Mouse (Mus musculus) liver, postnatal 0 days (tissue): ENCODE measurements at regions not wholly inside any gene's neighbourhood (a gene's known extent, or its start where the extent isn't known, plus 50 kb on each side); places are given as distances from the start of the nearest gene placed in this dataset.
"Not testable (repeated sequence)": the region's sequence is repeated elsewhere in the genome, so short reads cannot be mapped to it uniquely, and the experiment has no call there.

Experiments used
- CTCF ChIP-seq: sonication (generic); IDR thresholded peaks from 2 replicates; pipeline ENCODE4 v1.5.1; 2016; ENCODE audit warnings: antibody characterized with exemption, low read depth
- EP300 ChIP-seq: IDR thresholded peaks from 2 replicates; pipeline ENCODE4 v1.6.1; 2016; ENCODE audit warnings: antibody characterized with exemption, low read depth, mild to moderate bottlenecking

DNA sequence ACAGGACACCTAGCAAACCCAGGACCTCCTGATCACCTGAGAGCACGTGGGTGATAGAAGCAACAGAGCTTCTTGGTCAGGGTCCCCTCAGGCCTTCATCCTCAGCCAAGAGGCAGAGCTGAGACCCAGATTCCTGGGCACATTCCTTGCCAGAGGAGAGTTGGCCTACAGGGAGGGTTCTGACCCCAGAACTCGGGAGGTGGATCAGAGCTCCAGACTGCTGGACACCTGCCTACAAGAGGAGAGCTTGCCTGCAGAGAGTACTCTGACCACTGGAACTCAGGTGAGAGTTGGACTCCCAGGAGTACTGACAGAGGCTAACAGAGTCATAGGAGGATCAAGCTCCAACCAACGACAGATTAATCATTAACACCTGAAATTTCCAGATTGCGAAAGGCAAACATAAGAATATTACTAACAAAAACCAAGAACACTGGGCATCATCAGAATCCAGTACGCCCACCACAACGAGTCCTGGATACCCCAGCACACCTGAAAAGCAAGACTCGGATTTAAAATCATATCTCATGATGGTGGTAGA is 124.8 kb downstream of the Ly6f start:
- TF ChIP-seq EP300, CTCF: not testable (repeated sequence)
